Mouse (Mus musculus) intestine, embryonic 14.5 days (tissue): ENCODE data around the gene Pms2. TPM values are rescaled to one million over a fixed set of nuclear protein-coding genes. Genes with fewer than 3 reads are reported as not detected.

Source experiments
- ATAC-seq: fragments of 200-750 bp; cut with Nextera tagmentation; replicated peaks from 2 replicates; pipeline ENCODE4 v1.8.0; 2017; ENCODE audit warnings: low read depth, moderate number of reproducible peaks, moderate TSS enrichment, moderate library complexity; ENCODE audit not compliant: low FRiP score, low TSS enrichment
- DNase-seq: peaks from one replicate; pipeline ENCODE4 v3.0.0-alpha.2; 2018; ENCODE audit warnings: low spot score
- H3K27ac ChIP-seq: fragments of 300-500 bp; sonication (generic); 2 replicates; pipeline ENCODE4 v1.5.1; 2014; ENCODE audit warnings: low read depth, mild to moderate bottlenecking, control low read depth
- H3K27me3 ChIP-seq: fragments of 300-500 bp; sonication (generic); replicated peaks from 2 replicates; pipeline ENCODE4 v1.6.1; 2014; ENCODE audit warnings: low read length, control low read depth; ENCODE audit not compliant: control insufficient read depth, insufficient read depth
- H3K36me3 ChIP-seq: fragments of 300-500 bp; sonication (generic); 2 replicates; pipeline ENCODE4 v1.6.1; 2014; ENCODE audit warnings: low read length, control low read depth; ENCODE audit not compliant: control insufficient read depth, insufficient read depth
- H3K4me1 ChIP-seq: fragments of 300-500 bp; sonication (generic); replicated peaks from 2 replicates; pipeline ENCODE4 v1.6.1; 2014; ENCODE audit warnings: low read length, control low read depth, mixed read lengths; ENCODE audit not compliant: control insufficient read depth, insufficient read depth
- H3K4me2 ChIP-seq: fragments of 300-500 bp; sonication (generic); 2 replicates; pipeline ENCODE4 v1.6.1; 2014; ENCODE audit warnings: low read length
- H3K4me3 ChIP-seq: fragments of 300-500 bp; sonication (generic); 2 replicates; pipeline ENCODE4 v1.5.1; 2014; ENCODE audit warnings: low read depth, low read length, control low read depth, mixed read lengths
- H3K9ac ChIP-seq: fragments of 300-500 bp; sonication (generic); 2 replicates; pipeline ENCODE4 v1.6.1; 2014; ENCODE audit warnings: mild to moderate bottlenecking, low read length
- H3K9me3 ChIP-seq: fragments of 300-500 bp; sonication (generic); 2 replicates; pipeline ENCODE4 v1.6.1; 2016; ENCODE audit warnings: low read length, control low read depth; ENCODE audit not compliant: control insufficient read depth
- WGBS: fragments of 180-500 bp; shearing (Covaris S2); extraction: QIAGEN DNeasy Blood & Tissue Kit; methylation state at CpG from one replicate; pipeline ENCODE4 v1.1.7; 2014; 5-methylcytosine and 5-hydroxymethylcytosine counted together
- polyA plus RNA-seq: library from polyadenylated mRNA; unstranded; fragments of >200 nt; fragmentation: Nextera tagmentation; extraction: Ambion mirVana; gene quantifications from 2 replicates; pipeline ENCODE4 v1.2.1, GENCODE M21; 2014

Pms2 gene
- polyA plus RNA-seq, 1 experiment from 2014 or later = 24.6 TPM

DNA sequence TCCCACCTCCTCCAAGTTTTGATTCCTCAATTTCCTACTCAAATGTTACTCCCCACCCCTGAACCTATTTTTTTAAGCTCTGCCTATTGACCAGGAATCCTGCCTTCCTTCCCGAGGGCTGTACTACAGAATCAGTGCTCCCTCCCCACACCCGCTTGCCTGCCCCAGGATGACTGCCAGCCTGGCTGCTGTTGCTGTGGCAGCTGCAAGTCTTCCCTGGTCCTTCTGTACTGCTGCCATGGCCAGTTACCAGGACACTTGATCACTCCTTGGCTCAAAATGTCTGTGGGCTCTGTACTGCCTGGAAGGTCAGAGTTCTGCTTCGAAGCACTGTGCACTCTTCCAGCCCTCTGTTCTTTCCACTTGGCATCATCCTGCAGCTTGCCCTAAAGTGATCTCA, 7.7 kb upstream of the Pms2 start:
- Histone ChIP-seq H3K27ac (no peak overlapping the region), H3K4me2 (no peak overlapping the region), H3K9ac (no peak overlapping the region), H3K4me3 (no peak overlapping the region), H3K36me3 (peaks cover 91% of the 10 kb centered on the region), H3K27me3 (no peaks in the 10 kb centered on the region), H3K9me3 (no peaks in the 10 kb centered on the region), H3K4me1 (no peaks in the 10 kb centered on the region)
- no peak for ATAC-seq
- no peak for DNase-seq
- WGBS = 85% methylated on average over 3 of the region's 3 CpGs

DNA sequence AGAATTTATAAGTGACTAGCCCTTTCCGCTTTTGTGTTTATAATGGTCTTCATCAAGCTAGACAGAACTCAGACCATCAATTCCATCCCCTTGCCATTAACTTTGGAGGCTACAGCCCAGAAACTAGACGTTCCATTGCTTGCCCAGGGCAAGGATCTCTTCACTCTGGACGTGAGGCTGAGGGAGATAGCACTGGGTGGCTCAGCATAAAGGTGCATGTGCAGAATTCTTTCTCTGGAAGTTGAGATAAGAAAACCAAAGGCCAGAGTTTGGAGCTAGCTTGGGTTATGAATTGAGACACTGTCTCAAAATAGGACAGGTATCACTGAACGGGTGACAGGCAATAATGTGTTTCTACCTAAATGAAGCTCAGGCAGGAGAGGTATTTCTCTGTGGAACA, 6.0 kb upstream of the Pms2 start:
- H3K9ac ChIP-seq = no peak overlapping the region
- no peak for ATAC-seq
- H3K4me2 ChIP-seq = no peak overlapping the region
- no peaks in the 10 kb centered on the region for H3K27me3 ChIP-seq
- H3K4me1 ChIP-seq = peaks cover 7% of the 10 kb centered on the region; the same call in 1 of the 2 replicates
- DNase-seq = no peak
- H3K36me3 ChIP-seq = peaks cover 82% of the 10 kb centered on the region
- 86% methylated on average over 4 of the region's 4 CpGs for WGBS
- no peaks in the 10 kb centered on the region for H3K9me3 ChIP-seq
- no peak overlapping the region for H3K27ac ChIP-seq
- H3K4me3 ChIP-seq = no peak overlapping the region

DNA sequence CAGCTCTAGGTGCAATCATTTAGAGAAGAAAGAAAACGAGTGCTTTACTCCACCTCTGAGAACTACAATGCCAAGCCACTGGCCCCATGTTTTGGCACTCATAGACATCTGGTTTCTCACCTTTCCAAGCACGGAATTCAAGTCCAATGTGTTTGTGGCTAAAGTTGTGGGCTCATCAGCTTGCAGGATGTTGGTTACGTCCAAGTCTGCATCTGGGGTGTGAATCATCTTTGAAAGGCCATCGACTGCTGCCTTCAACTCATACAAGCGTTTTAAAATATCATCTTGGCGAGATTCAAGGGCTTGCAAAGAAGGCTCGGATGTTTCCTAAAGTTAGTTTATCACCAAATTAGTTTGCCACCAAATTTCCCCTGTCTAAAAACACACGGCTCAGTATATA, 3.3 kb upstream of the Pms2 start:
- no peak overlapping the region for H3K4me2 ChIP-seq
- H3K9me3 ChIP-seq = no peaks in the 10 kb centered on the region
- peaks cover 56% of the 10 kb centered on the region for H3K36me3 ChIP-seq
- no peak overlapping the region for H3K4me3 ChIP-seq
- H3K4me1 ChIP-seq = peaks cover 11% of the 10 kb centered on the region
- no peak overlapping the region for H3K9ac ChIP-seq
- no peaks in the 10 kb centered on the region for H3K27me3 ChIP-seq
- no peak for DNase-seq
- WGBS = 86% methylated on average over 8 of the region's 8 CpGs
- no peak overlapping the region for H3K27ac ChIP-seq
- no peak for ATAC-seq

DNA sequence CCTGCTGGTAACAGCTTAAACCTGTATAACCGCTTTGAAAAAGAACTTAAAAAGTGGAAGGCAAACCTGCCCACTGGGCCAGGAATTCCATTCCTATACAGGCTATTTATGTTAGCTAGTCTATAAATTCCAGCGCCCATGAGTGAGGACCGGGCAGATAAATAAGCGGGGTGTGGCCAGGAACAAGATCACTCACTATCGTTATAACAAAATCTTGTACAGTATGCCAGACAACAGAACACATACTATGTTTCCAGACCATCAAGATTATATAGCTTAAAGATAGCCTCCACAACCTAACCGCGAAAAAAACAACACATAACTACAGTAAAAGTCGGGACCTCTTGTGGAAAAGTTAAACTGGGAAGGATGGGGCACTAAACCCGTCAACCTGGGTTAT, 838 bp upstream of the Pms2 start:
- 2% methylated on average over 9 of the region's 9 CpGs for WGBS
- Histone ChIP-seq H3K27ac (peak overlapping the region; percentile 88), H3K4me2 (peak overlapping the region; percentile 84), H3K27me3 (no peaks in the 10 kb centered on the region), H3K4me3 (peak overlapping the region; percentile 68), H3K36me3 (peaks cover 36% of the 10 kb centered on the region), H3K9ac (peak overlapping the region; percentile 56), H3K9me3 (no peaks in the 10 kb centered on the region), H3K4me1 (peaks cover 11% of the 10 kb centered on the region)
- ATAC-seq (peak; percentile 0; the same call in 1 of the 2 replicates), DNase-seq (no peak)

DNA sequence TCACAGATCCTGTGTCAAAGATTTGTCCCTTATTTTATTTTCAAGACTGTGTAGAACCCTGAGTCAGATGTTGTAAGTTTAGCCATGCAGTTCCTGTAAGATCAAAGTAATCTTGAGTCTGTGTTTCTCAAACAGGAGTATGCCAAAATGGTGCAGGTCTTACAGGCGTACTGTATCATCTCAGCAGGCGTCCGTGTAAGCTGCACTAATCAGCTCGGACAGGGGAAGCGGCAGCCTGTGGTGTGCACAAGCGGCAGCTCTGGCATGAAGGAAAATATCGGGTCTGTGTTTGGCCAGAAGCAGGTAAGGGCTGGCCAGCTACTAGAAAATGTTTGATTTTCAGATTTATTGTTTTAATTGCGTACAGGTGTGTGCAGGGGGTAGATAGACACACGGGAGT, 6.5 kb downstream of the Pms2 start:
- WGBS = 93% methylated on average over 9 of the region's 9 CpGs
- DNase-seq (no peak), ATAC-seq (no peak)
- H3K4me3 ChIP-seq = no peak overlapping the region
- H3K36me3 ChIP-seq = peaks cover 67% of the 10 kb centered on the region
- H3K9ac ChIP-seq = no peak overlapping the region
- H3K9me3 ChIP-seq = no peaks in the 10 kb centered on the region
- no peak overlapping the region for H3K4me2 ChIP-seq
- no peak overlapping the region for H3K27ac ChIP-seq
- H3K27me3 ChIP-seq = no peaks in the 10 kb centered on the region
- no peaks in the 10 kb centered on the region for H3K4me1 ChIP-seq

DNA sequence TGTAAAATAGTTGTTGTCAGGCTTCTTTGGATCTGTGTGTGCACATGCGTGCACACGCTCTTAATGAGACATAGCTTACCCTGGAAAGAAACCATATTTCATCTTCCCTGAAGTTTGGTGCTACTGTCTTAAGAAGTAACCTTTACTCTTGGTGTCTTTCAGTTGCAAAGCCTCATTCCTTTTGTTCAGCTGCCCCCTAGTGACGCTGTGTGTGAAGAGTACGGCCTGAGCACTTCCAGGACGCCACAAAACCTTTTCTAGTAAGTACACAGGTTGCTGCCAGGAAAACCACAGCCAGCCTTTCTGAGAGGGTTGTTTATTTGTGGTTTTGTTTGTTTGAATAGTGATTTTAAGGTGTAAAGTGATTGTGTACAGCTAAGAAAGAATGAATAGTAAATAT, 7.7 kb downstream of the Pms2 start:
- Histone ChIP-seq H3K4me2 (no peak overlapping the region), H3K9ac (no peak overlapping the region), H3K36me3 (peaks cover 76% of the 10 kb centered on the region), H3K4me1 (no peaks in the 10 kb centered on the region), H3K9me3 (no peaks in the 10 kb centered on the region), H3K4me3 (no peak overlapping the region), H3K27me3 (no peaks in the 10 kb centered on the region), H3K27ac (no peak overlapping the region)
- 56% methylated on average over 5 of the region's 5 CpGs for WGBS
- no peak for ATAC-seq
- peak; percentile 69 for DNase-seq

DNA sequence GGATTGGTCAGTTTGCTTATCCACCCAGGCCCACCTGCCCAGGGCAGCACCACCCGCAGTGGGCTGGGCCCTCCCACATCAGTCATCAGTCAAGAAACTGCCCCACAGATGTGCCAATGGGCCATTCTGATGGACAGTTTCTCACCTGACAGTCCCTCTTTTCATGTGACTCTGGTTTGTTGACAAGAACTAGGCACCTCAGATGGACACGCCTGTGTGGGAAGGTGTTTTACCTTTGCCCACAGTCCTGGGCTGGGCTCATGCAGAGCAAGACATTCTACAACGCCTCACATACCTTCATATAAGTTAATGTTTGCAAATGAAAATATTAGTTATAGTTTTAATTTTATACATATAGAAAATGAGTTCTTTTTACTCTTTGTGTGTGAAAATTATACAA, 8.4 kb downstream of the Pms2 start:
- Histone ChIP-seq H3K4me1 (no peaks in the 10 kb centered on the region), H3K9ac (no peak overlapping the region), H3K36me3 (peaks cover 83% of the 10 kb centered on the region), H3K27ac (no peak overlapping the region), H3K27me3 (no peaks in the 10 kb centered on the region), H3K9me3 (no peaks in the 10 kb centered on the region), H3K4me2 (no peak overlapping the region), H3K4me3 (no peak overlapping the region)
- WGBS = 89% methylated on average over 3 of the region's 3 CpGs
- ATAC-seq = no peak
- DNase-seq = no peak

DNA sequence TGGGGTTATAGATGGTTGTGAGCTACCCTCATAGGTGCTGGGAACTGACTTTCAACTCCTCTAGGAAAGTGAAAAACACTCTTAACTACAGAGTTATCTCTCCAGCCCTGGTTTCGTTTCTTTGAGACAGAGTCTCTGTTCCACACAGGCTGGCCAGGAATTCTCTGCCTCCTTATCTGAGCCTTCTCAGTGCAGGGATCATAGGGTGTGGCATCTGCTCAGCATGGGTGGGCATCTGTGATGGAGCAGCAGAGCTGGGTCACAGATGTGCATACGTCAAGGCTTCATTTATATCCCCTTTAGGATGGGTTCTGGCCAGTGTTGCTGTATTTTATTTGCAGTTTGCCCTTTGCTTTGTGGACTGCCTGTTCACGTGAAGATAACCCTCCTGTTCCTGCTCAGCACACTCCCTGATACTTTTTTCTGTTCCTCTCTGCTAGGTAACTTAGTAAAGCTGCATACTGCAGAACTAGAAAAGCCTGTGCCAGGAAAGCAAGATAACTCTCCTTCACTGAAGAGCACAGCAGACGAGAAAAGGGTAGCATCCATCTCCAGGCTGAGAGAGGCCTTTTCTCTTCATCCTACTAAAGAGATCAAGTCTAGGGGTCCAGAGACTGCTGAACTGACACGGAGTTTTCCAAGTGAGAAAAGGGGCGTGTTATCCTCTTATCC, 15.2 kb downstream of the Pms2 start:
- H3K9ac ChIP-seq = no peak overlapping the region
- 82% methylated on average over 6 of the region's 6 CpGs for WGBS
- H3K4me2 ChIP-seq = no peak overlapping the region
- H3K36me3 ChIP-seq = peaks cover 86% of the 10 kb centered on the region
- H3K27ac ChIP-seq = no peak overlapping the region
- no peak for DNase-seq
- H3K4me3 ChIP-seq = no peak overlapping the region
- H3K27me3 ChIP-seq = no peaks in the 10 kb centered on the region
- H3K9me3 ChIP-seq = no peaks in the 10 kb centered on the region
- no peaks in the 10 kb centered on the region for H3K4me1 ChIP-seq
- no peak for ATAC-seq

DNA sequence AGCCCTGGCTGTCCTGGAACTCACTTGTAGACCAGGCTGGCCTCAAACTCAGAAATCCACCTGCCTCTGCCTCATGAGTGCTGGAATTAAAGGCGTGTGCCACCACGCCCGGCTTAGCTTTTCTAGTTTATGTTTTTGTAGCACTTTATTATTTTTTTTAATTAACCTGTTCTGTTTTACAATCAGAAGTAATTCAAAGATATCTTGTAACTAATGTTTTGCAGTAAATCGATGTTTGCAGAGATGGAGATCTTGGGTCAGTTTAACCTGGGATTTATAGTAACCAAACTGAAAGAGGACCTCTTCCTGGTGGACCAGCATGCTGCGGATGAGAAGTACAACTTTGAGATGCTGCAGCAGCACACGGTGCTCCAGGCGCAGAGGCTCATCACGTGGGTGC, 18.1 kb downstream of the Pms2 start, which contains the start of gene Gm42421:
Gm42421 (plus strand) TSS at position 301 of the 400 bp plus-strand sequence.
- ATAC-seq (no peak), DNase-seq (no peak)
- Histone ChIP-seq H3K4me1 (no peaks in the 10 kb centered on the region), H3K27ac (no peak within 1 kb of the TSS), H3K36me3 (peaks cover 77% of the 10 kb centered on the region), H3K4me2 (no peak within 1 kb of the TSS), H3K4me3 (no peak within 1 kb of the TSS), H3K27me3 (no peaks in the 10 kb centered on the region), H3K9ac (no peak within 1 kb of the TSS), H3K9me3 (no peaks in the 10 kb centered on the region)
- WGBS = 95% methylated on average over 8 of the region's 8 CpGs
